Mouse (Mus musculus) lung, postnatal 36 days (tissue): ENCODE measurements around the gene Cideb.
A peak's percentile ranks its signal among the peaks of the same experiment; 100 is the strongest.

Source experiments
- DNase-seq: peaks from one replicate; pipeline ENCODE4 v3.0.0; 2022; ENCODE audit warnings: mixed read lengths

Cideb gene

DNA sequence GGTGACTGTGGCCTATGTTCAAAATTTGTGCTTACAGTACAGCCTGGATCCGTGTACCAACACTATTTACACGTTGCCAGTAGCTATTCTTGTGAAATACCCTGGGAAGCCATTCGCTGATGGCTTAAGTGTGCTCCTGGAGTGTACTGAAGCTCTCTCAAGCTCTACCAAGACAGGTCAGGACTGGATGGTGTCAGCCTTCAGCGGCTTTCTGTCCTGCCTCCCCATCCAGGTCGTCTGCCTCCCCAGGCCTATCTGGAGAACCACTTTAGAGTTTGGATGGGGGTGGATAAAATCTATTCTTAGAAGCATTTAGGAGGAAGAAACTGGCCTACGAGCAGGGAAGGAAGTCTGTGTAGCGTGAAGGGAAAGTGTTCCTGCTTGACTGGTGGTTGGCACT, 4.9 kb upstream of the Cideb start:
- peak; percentile 77 for DNase-seq

DNA sequence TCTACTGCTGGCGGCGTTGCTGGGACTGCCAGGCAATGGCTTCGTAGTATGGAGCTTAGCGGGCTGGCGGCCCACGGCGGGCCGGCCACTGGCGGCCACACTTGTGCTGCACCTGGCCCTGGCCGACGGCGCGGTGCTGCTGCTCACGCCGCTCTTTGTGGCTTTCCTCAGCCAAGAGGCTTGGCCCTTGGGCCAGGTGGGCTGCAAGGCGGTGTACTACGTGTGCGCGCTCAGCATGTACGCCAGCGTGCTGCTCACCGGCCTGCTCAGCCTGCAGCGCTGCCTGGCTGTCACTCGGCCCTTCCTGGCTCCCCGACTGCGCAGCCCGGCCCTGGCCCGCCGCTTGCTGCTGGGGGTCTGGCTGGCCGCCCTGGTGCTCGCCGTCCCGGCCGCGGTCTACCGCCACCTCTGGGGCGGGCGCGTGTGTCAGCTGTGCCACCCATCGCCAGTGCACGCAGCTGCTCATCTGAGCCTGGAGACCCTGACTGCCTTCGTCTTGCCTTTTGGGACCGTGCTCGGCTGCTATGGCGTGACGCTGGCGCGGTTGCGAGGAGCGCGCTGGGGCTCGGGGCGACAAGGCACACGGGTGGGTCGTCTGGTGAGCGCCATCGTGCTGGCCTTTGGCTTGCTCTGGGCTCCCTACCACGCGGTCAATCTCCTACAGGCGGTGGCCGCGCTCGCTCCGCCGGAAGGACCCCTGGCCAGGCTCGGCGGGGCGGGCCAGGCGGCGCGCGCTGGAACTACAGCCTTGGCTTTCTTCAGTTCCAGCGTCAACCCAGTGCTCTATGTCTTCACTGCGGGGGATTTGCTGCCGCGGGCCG, 4.0 kb upstream of the Cideb start:
- DNase-seq = no peak

DNA sequence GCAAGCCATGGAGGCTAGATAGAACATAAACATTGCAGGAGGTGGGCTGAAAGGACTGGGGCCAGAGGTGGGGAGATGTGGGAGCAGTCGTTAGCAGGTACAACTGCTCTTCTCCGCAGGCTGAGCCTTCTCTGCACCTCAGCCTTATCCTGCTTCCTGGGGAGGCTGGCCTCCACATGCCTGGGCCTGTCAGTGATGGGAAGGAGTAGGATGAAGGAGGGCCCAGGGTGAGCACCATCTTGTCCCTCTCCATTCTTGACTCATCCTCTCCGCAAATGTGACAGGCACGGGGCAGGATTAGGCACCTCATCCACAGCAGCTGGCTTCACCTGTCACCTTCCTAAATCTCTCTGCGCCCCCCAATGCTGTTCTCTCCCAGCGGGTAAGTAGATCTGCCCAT, 2.9 kb upstream of the Cideb start, which contains the start of gene Ltb4r2:
TSS of gene Ltb4r2 (plus strand) at position 266 of the 400 bp plus-strand sequence.
- DNase-seq = no peak

DNA sequence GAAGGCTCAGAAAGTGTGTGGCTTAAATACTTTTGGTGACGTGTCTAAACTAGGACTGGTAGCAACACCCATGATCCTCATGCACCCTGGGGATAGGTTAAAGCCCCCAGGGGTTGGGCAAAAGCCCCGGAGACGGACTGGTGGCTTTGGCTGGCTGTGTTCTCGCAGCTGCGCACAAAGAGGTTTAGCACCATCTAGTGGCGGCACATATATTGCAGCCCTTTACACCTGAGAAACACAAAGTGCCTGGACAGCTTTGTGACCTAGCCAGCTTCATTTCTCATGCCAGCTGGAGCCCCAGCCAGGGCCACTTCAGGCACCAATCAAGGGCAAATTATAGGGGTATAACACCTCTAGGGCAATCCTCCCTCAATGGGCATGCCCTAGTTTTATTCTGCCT, 1.9 kb upstream of the Cideb start:
- peak; percentile 95 for DNase-seq

DNA sequence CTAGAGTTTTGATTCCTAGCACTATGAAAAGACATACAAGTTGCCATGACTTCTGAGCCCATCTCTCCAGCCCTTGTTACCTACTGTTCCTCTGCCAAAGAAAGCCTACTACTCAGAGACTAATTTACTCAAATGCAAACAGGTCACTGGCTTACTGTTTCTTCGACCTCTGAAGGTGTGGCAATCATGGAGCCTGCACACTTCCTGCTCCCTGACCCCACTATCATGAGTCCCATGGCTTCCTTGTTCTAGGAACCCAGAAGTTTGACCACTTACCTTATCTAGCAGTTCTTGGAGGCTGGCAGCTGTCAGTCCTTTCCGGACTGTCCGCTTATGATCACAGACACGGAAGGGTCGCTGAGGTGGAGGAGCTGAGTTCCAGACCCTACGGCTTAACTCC, 692 bp downstream of the Cideb start:
- no peak for DNase-seq

- DNase-seq = no peak
Measured at GRCm38 (mm10) chr14:55747051-55747847, 11.0 kb downstream of the Cideb start.

GRCm38 (mm10) chr14:55745861-55746237, 12.4 kb downstream of the Cideb start:
- no peak for DNase-seq

DNA sequence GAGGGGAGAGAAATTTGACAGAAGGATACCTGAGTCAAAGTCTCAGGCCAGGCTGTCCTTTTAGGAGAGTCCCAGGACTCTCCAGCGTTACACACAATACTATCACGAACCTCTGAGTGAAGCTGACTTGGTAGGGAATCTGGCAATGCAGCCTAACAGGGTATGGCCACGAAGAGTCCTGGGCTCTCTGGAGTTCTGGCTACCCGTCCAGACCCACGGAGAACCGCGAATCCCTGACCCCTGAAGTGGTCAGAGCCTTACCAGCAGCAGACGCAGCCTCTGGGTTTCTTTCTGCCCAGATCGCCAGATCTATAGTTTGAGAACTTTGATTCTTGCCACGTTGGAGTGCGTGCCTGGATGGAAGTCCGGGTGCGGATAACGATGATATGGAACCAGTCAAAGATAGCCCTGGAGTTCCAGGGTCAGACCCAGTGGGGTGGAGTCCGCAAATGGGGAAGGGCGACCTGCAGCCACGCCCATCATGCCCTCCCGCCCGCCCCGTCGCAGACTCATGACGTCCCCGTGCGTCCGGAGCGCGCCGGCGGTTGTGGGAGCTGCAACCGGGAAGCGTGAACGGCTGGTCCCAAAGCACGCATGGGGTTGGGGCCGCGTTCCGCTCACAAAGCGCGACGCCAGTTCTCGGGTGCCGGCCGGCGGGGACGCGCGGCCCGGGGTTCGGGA, 12.9 kb downstream of the Cideb start, which contains the start of the genes Dhrs1 and Nop9:
TSS of gene Dhrs1 (minus strand) at position 511 of the 681 bp plus-strand sequence.
TSS of gene Nop9 (plus strand) at position 514 of the 681 bp plus-strand sequence.
- DNase-seq = peak; percentile 88

GRCm38 (mm10) chr14:55743711-55744110, 14.5 kb downstream of the Cideb start:
- peak; percentile 93 for DNase-seq

- DNase-seq = no peak
Measured at GRCm38 (mm10) chr14:55737086-55737687, 21.1 kb downstream of the Cideb start.

- DNase-seq = no peak
Measured at GRCm38 (mm10) chr14:55735758-55736157, 22.5 kb downstream of the Cideb start.

DNA sequence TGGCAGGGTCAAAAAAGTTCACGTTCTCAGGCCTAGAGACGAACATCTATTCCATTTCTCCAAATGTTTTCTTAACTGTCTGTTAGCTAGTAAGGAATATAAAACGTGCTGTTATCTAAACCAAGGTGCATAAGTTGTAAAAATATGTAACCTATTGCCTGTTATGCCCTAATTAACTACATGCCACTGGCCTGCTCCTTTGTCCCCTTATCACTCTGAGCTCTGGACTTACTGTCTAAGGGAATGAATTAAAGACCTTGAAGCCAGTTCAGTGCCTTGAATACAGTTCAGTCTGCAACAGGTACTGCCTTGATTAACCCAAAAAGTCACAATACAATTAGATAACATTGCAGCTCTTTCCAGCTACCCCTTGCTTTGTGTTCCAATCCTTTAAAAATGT, 22.9 kb downstream of the Cideb start:
- DNase-seq = no peak

DNA sequence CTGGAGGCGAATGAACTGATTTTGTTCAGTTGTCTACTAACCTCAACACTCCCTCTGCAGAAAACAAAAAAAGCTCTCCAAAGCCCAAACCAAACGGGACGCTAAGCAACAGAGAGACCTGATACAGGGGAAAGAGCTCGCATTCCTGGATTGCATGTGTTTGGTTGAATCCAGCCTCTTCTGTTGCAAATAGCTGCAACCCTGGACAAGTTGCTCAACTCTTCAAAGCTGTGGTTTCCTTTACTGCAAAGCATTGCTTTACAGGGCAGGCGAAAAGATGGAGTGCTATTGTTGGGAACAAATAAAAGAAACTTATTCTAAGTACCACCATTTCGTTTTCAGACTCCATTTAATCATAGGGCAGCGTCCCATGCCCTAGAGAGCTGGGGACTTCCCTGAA, 23.4 kb downstream of the Cideb start:
- no peak for DNase-seq

- DNase-seq = no peak
Measured at GRCm38 (mm10) chr14:55733889-55734288, 24.4 kb downstream of the Cideb start.

- DNase-seq = no peak
Measured at GRCm38 (mm10) chr14:55730531-55731032, 27.7 kb downstream of the Cideb start.

GRCm38 (mm10) chr14:55730116-55730515, 28.1 kb downstream of the Cideb start:
- DNase-seq = no peak

- DNase-seq = peak; percentile 51
Measured at GRCm38 (mm10) chr14:55727889-55728685, 30.2 kb downstream of the Cideb start.

DNA sequence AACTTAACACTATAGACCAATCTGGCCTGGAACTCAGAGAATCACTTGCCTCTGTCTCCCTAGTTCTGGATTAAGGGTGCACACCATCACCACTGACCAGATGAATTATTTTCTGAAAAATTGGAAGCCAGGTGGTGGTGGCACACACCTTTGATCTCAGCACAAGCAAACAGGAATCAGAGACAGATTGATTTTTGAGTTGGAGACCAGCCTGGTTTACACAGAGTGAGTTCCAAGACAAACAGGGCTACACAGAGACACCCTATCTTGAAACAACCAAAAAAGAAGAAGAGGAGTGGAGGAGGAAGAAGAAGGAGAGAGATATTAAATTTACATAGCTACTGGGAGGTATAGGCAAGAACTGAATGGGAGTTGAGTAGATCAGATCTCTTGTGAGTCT, 32.0 kb downstream of the Cideb start:
- no peak for DNase-seq

- peak; percentile 83 for DNase-seq
Measured at GRCm38 (mm10) chr14:55724411-55724871, 33.8 kb downstream of the Cideb start.

GRCm38 (mm10) chr14:55723433-55723832, 34.8 kb downstream of the Cideb start:
- DNase-seq = no peak

GRCm38 (mm10) chr14:55722438-55722945, 35.8 kb downstream of the Cideb start:
- no peak for DNase-seq
